Mouse (Mus musculus) granulocyte monocyte progenitor cell, adult 5-6 weeks (primary cell): ENCODE measurements at regions not wholly inside any gene's neighbourhood (a gene's known extent, or its start where the extent isn't known, plus 50 kb on each side); places are given as distances from the start of the nearest gene placed in this dataset.
A peak's percentile ranks its signal among the peaks of the same experiment; 100 is the strongest.

Experiments
- ATAC-seq: replicated peaks from 2 replicates; pipeline ENCODE4 v1.8.0; 2016; ENCODE audit warnings: mild to moderate bottlenecking, moderate TSS enrichment, inconsistent platforms; ENCODE audit not compliant: poor library complexity, severe bottlenecking

DNA sequence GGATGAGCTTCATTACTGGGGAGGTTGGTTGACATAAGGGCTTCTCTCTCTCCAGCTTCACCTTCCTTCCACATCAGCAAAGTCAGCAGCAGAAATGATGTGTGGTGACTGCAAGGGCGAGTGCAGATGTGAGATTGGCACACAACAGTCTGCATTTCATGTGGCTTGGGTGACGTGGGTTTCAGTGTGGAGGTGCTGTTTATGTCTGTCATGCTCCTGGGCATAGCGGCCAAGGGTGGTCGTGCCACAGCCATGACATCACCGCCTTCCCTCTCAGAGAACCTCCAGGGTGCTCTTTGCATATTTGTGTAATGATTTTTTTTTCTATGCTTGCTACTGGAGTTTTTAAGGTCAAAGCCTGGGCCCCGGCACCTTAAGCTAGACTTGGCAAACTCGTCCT lies 64.0 kb downstream of the Pthlh start:
- ATAC-seq, result no peak

DNA sequence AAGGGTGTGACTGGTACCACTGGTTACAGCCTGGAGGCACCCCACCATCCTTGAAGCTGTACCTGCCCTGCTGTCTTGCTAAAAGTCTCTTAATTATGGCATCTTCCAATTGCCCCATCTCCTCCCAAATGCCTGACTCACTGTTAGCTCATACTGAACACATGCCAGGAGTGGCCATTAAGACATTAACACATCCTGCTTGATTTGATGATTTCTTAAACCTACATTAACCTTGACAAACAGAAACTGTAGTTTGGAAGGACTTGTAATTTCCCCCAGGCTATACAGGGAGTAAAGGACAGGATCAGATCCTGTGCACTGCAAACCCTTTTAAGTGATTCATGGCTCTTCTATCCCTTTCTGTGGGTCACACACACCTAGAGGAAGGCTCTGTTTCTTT lies 64.6 kb downstream of the Pthlh start:
- no peak for ATAC-seq

DNA sequence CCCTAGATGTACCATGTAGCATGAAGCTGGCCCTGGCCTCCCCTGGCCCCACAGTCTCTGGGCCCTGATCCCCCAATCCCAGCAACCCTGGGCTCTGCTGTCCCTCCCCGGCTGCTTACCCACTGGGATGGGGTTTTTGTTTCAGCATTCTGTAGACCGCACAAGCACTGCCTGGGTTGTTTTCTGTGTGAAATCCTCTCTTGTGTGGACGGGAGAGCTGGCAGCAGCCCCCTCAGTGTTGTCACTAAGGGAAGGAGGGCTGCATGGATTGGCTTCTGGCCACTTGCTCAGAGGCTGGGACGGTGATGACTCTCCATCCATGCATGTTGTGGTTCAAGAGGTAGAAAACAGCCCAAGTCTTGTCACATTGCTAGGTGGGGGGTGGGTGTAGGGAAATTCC lies 67.6 kb downstream of the Pthlh start:
- no peak for ATAC-seq

DNA sequence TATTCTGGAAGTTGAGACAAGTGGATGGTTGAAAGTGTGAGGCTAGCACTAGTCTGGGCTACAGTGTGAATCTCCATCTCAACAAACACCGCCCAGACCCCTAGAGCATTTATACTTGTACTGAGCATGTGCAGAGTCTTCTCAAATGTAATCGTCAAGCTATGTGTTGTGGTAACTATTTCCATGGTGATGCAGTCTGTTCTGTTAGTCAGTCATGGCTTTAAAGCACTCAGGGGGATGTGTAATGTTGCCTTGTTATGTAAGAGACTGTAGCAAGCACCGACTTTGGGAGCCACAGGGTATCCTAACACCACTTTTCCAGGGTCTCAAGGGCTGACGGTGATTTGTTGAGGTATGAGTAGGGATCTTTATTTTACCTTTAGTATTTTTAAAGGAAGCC lies 68.7 kb downstream of the Pthlh start:
- ATAC-seq, result peak; percentile 73

DNA sequence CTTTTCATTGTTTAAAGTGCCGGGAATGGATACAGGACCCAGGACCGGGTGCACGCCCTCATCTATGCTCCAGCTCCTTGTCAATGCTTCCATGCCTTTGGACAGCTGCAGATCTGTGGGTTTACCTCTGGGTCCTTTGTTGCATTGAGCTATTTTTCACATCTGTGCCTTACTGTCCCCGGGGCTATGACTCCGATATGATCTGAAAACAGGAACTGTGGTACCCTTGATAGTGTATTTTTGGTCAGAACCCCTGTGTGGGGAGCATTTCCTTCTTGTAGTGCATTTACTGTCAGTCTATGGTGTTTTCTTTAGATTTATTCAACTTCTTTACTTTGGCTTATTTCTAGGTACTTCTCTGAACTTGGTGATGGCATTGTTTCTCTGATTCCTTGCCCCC lies 76.3 kb downstream of the Pthlh start:
- no peak; the same call in 1 of the 2 replicates for ATAC-seq

DNA sequence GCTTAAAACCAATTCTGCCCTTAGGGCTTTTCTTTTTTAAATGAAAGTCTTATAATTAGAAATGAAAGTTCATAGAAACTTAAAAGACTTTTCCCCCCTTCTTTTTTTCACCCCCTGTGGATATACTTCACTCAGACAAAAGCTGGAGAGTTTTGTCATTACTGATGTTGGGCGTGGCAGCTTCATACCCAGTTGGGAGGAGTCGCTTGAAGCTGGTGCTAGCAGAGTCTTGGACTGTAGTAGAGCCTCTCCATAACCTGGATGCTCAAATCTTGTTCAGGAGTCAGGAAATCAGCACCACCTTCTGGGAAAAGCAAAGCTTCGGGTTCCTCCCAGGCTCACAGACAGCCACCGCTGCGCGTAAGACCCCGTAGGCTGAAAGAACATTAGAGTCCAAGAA lies 85.7 kb downstream of the Pthlh start:
- ATAC-seq, result no peak

DNA sequence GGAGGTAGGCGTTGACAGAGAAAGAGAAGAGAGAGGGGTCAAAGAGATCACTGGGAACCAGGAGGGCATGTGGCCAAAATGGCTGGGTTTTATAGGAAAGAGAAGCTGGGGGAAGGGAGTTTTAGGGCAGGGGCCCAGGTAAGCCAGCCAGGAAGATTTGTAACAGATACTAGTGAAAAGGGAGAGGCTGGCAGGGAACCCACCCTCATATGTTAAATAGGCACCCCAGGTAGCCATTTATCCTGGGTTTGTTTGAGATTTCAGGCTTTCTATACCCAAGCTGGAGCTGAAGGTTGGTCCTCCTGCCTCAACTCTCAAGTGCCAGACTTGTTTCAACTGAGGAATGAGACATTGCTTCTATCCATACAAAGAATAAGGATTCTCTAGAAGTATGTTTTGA lies 85.0 kb downstream of the Klhl42 start:
- ATAC-seq, result no peak
